Mouse (Mus musculus) ovary, postnatal 36 days (tissue): Measurements from ENCODE around the gene Cpd.
A peak's percentile ranks its signal among the peaks of the same experiment; 100 is the strongest.

Source experiments
- DNase-seq: peaks from one replicate; pipeline ENCODE4 v3.0.0; 2022; ENCODE audit warnings: low spot score, mixed read lengths

Cpd gene

GRCm38 (mm10) chr11:76846878-76847222 lies at the start of gene Cpd:
TSS of gene Cpd (minus strand) at chr11:76847018.
- DNase-seq = peak; percentile 95

- no peak for DNase-seq
These were observed 49.5 kb upstream of the Cpd start for GRCm38 (mm10) chr11:76896360-76896759.

GRCm38 (mm10) chr11:76894240-76894639 lies 47.4 kb upstream of the Cpd start:
- peak; percentile 41 for DNase-seq

GRCm38 (mm10) chr11:76893570-76893969 lies 46.8 kb upstream of the Cpd start:
- no peak for DNase-seq

- no peak for DNase-seq
These were observed 46.2 kb upstream of the Cpd start for GRCm38 (mm10) chr11:76892972-76893371.

- no peak for DNase-seq
These were observed 45.0 kb upstream of the Cpd start for GRCm38 (mm10) chr11:76891738-76892349.

GRCm38 (mm10) chr11:76891171-76891570 lies 44.4 kb upstream of the Cpd start:
- no peak for DNase-seq

GRCm38 (mm10) chr11:76889339-76890164 lies 42.7 kb upstream of the Cpd start:
- DNase-seq = peak; percentile 50

GRCm38 (mm10) chr11:76884451-76884850 lies 37.6 kb upstream of the Cpd start:
- no peak for DNase-seq

- no peak for DNase-seq
These were observed 33.0 kb upstream of the Cpd start for GRCm38 (mm10) chr11:76879816-76880215.

- no peak for DNase-seq
These were observed 27.9 kb upstream of the Cpd start for GRCm38 (mm10) chr11:76874766-76875165.

- no peak for DNase-seq
These were observed 27.0 kb upstream of the Cpd start for GRCm38 (mm10) chr11:76873865-76874264.

GRCm38 (mm10) chr11:76872556-76873234 lies 25.9 kb upstream of the Cpd start:
- no peak for DNase-seq

GRCm38 (mm10) chr11:76861185-76861584 lies 14.4 kb upstream of the Cpd start:
- no peak for DNase-seq

GRCm38 (mm10) chr11:76859261-76859660 lies 12.4 kb upstream of the Cpd start:
- no peak for DNase-seq

GRCm38 (mm10) chr11:76858781-76859180 lies 12.0 kb upstream of the Cpd start:
- DNase-seq = no peak

- DNase-seq = no peak
These were observed 10.3 kb upstream of the Cpd start for GRCm38 (mm10) chr11:76857111-76857510.

GRCm38 (mm10) chr11:76856601-76857000 lies 9.8 kb upstream of the Cpd start:
- DNase-seq = no peak

- no peak for DNase-seq
These were observed 7.9 kb upstream of the Cpd start for GRCm38 (mm10) chr11:76854475-76855341.

GRCm38 (mm10) chr11:76851512-76851911 lies 4.7 kb upstream of the Cpd start:
- no peak for DNase-seq

- DNase-seq = peak; percentile 25
These were observed 2.8 kb upstream of the Cpd start for GRCm38 (mm10) chr11:76849596-76849995.

- no peak for DNase-seq
These were observed 1.3 kb upstream of the Cpd start for GRCm38 (mm10) chr11:76848081-76848480.
